Mouse (Mus musculus): ENCODE data around the gene Rab13.

DNA sequence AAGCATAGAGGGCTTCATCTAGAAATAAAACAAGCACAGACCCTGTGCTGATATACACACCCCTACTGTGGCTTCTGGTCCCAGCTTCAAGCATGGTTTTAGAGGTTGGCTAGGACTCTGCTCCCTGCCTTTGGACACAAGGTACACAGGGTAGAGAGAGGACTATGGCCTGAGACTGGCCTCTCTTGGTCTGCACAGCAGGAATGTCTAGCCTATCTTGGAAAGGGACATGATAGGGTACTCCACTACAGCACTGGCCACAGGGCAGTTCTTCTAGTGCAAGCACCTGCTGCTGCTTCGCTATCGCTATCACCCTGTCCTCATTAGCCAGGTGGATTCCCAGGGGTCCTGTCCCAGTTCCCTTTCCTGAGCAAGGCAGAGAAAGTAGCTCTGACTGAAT lies 27.8 kb downstream of the Rab13 start:
- no peak for TF ChIP-seq CTCF (IDR thresholded peaks at IDR 0.05; ENCODE audit: extremely low read depth, insufficient read depth, insufficient read length, insufficient replicate concordance)
- no peak for TF ChIP-seq POLR2A (IDR thresholded peaks at IDR 0.05; ENCODE audit: low read depth, low read length)

Measured in spleen, adult 2 months (tissue).